Mouse (Mus musculus): ENCODE results near the gene Ankrd33b. TPM values are rescaled to one million over a fixed set of nuclear protein-coding genes. Genes with fewer than 3 reads are reported as not detected.

Gene Ankrd33b
- polyA plus RNA-seq, 1 experiment = 4.0 TPM

GRCm38 (mm10) chr15:31312001-31312400, 55.5 kb downstream of the Ankrd33b start:
- Histone ChIP-seq H3K4me1 (ENCODE audit: control insufficient read depth, insufficient read depth, low read length) (no peaks in the 10 kb centered on the region), H3K27ac (ENCODE audit: insufficient read depth, low read length) (no peak overlapping the region), H3K27me3 (ENCODE audit: control insufficient read depth, insufficient read depth, low read length) (no peaks in the 10 kb centered on the region), H3K4me3 (replicated peaks; ENCODE audit: insufficient read depth, low read depth, low read length) (no peak overlapping the region)
- TF ChIP-seq CTCF (IDR thresholded peaks at IDR 0.05; ENCODE audit: borderline replicate concordance, insufficient read depth, low read depth, low read length) (no peak), POLR2A (IDR thresholded peaks at IDR 0.05; ENCODE audit: borderline replicate concordance, insufficient read depth, low read length) (no peak)
- DNase-seq = no peak
- 74% methylated on average over 2 of the region's 2 CpGs for WGBS

- WGBS = 68% methylated on average over 15 of the region's 15 CpGs
- Histone ChIP-seq H3K4me1 (ENCODE audit: control insufficient read depth, insufficient read depth, low read length) (no peaks in the 10 kb centered on the region), H3K27ac (ENCODE audit: insufficient read depth, low read length) (no peak overlapping the region), H3K4me3 (replicated peaks; ENCODE audit: insufficient read depth, low read depth, low read length) (no peak overlapping the region), H3K27me3 (ENCODE audit: control insufficient read depth, insufficient read depth, low read length) (no peaks in the 10 kb centered on the region)
- DNase-seq = no peak
- no peak for TF ChIP-seq CTCF (IDR thresholded peaks at IDR 0.05; ENCODE audit: borderline replicate concordance, insufficient read depth, low read depth, low read length)
- TF ChIP-seq POLR2A (IDR thresholded peaks at IDR 0.05; ENCODE audit: borderline replicate concordance, insufficient read depth, low read length) = no peak
Observed at GRCm38 (mm10) chr15:31309526-31309925, 58.0 kb downstream of the Ankrd33b start.

GRCm38 (mm10) chr15:31306726-31307125, 60.8 kb downstream of the Ankrd33b start:
- DNase-seq = no peak
- TF ChIP-seq POLR2A (IDR thresholded peaks at IDR 0.05; ENCODE audit: borderline replicate concordance, insufficient read depth, low read length) (no peak), CTCF (IDR thresholded peaks at IDR 0.05; ENCODE audit: borderline replicate concordance, insufficient read depth, low read depth, low read length) (no peak)
- WGBS = 74% methylated on average over 4 of the region's 4 CpGs
- H3K4me1 ChIP-seq (ENCODE audit: control insufficient read depth, insufficient read depth, low read length) = no peaks in the 10 kb centered on the region
- H3K27me3 ChIP-seq (ENCODE audit: control insufficient read depth, insufficient read depth, low read length) = no peaks in the 10 kb centered on the region
- no peak overlapping the region for H3K27ac ChIP-seq (ENCODE audit: insufficient read depth, low read length)
- H3K4me3 ChIP-seq (replicated peaks; ENCODE audit: insufficient read depth, low read depth, low read length) = no peak overlapping the region

GRCm38 (mm10) chr15:31305181-31305580, 62.3 kb downstream of the Ankrd33b start:
- Histone ChIP-seq H3K4me3 (replicated peaks; ENCODE audit: insufficient read depth, low read depth, low read length) (no peak overlapping the region), H3K4me1 (ENCODE audit: control insufficient read depth, insufficient read depth, low read length) (no peaks in the 10 kb centered on the region), H3K27me3 (ENCODE audit: control insufficient read depth, insufficient read depth, low read length) (no peaks in the 10 kb centered on the region), H3K27ac (ENCODE audit: insufficient read depth, low read length) (no peak overlapping the region)
- no peak for DNase-seq
- no peak for TF ChIP-seq POLR2A (IDR thresholded peaks at IDR 0.05; ENCODE audit: borderline replicate concordance, insufficient read depth, low read length)
- no peak for TF ChIP-seq CTCF (IDR thresholded peaks at IDR 0.05; ENCODE audit: borderline replicate concordance, insufficient read depth, low read depth, low read length)
- 36% methylated on average over 6 of the region's 6 CpGs for WGBS

- no peak for DNase-seq
- TF ChIP-seq POLR2A (IDR thresholded peaks at IDR 0.05; ENCODE audit: borderline replicate concordance, insufficient read depth, low read length) (no peak), CTCF (IDR thresholded peaks at IDR 0.05; ENCODE audit: borderline replicate concordance, insufficient read depth, low read depth, low read length) (no peak)
- H3K4me1 ChIP-seq (ENCODE audit: control insufficient read depth, insufficient read depth, low read length) = no peaks in the 10 kb centered on the region
- WGBS = 80% methylated on average over 3 of the region's 3 CpGs
- H3K27ac ChIP-seq (ENCODE audit: insufficient read depth, low read length) = no peak overlapping the region
- H3K27me3 ChIP-seq (ENCODE audit: control insufficient read depth, insufficient read depth, low read length) = no peaks in the 10 kb centered on the region
- no peak overlapping the region for H3K4me3 ChIP-seq (replicated peaks; ENCODE audit: insufficient read depth, low read depth, low read length)
Observed at GRCm38 (mm10) chr15:31304302-31304701, 63.2 kb downstream of the Ankrd33b start.

- DNase-seq = no peak
- H3K27me3 ChIP-seq (ENCODE audit: control insufficient read depth, insufficient read depth, low read length) = no peaks in the 10 kb centered on the region
- no peak for TF ChIP-seq CTCF (IDR thresholded peaks at IDR 0.05; ENCODE audit: borderline replicate concordance, insufficient read depth, low read depth, low read length)
- TF ChIP-seq POLR2A (IDR thresholded peaks at IDR 0.05; ENCODE audit: borderline replicate concordance, insufficient read depth, low read length) = no peak
- H3K4me1 ChIP-seq (ENCODE audit: control insufficient read depth, insufficient read depth, low read length) = no peaks in the 10 kb centered on the region; the same call in 1 of the 2 replicates
- 66% methylated on average over 12 of the region's 12 CpGs for WGBS
- no peak overlapping the region for H3K27ac ChIP-seq (ENCODE audit: insufficient read depth, low read length)
- H3K4me3 ChIP-seq (replicated peaks; ENCODE audit: insufficient read depth, low read depth, low read length) = no peak overlapping the region
Observed at GRCm38 (mm10) chr15:31302293-31302990, 65.1 kb downstream of the Ankrd33b start.

GRCm38 (mm10) chr15:31299258-31299917, 68.1 kb downstream of the Ankrd33b start:
- no peak for DNase-seq
- TF ChIP-seq POLR2A (IDR thresholded peaks at IDR 0.05; ENCODE audit: borderline replicate concordance, insufficient read depth, low read length) (no peak), CTCF (IDR thresholded peaks at IDR 0.05; ENCODE audit: borderline replicate concordance, insufficient read depth, low read depth, low read length) (no peak)
- Histone ChIP-seq H3K4me3 (replicated peaks; ENCODE audit: insufficient read depth, low read depth, low read length) (no peak overlapping the region), H3K27me3 (ENCODE audit: control insufficient read depth, insufficient read depth, low read length) (no peaks in the 10 kb centered on the region), H3K27ac (ENCODE audit: insufficient read depth, low read length) (no peak overlapping the region), H3K4me1 (ENCODE audit: control insufficient read depth, insufficient read depth, low read length) (no peaks in the 10 kb centered on the region; the same call in 1 of the 2 replicates)
- 67% methylated on average over 6 of the region's 6 CpGs for WGBS

GRCm38 (mm10) chr15:31297777-31298137, 69.8 kb downstream of the Ankrd33b start:
- Histone ChIP-seq H3K27ac (ENCODE audit: insufficient read depth, low read length) (no peak overlapping the region), H3K4me1 (ENCODE audit: control insufficient read depth, insufficient read depth, low read length) (no peaks in the 10 kb centered on the region; the same call in 1 of the 2 replicates), H3K4me3 (replicated peaks; ENCODE audit: insufficient read depth, low read depth, low read length) (no peak overlapping the region), H3K27me3 (ENCODE audit: control insufficient read depth, insufficient read depth, low read length) (no peaks in the 10 kb centered on the region)
- WGBS = 20% methylated on average over 13 of the region's 13 CpGs
- TF ChIP-seq POLR2A (IDR thresholded peaks at IDR 0.05; ENCODE audit: borderline replicate concordance, insufficient read depth, low read length) (no peak), CTCF (IDR thresholded peaks at IDR 0.05; ENCODE audit: borderline replicate concordance, insufficient read depth, low read depth, low read length) (no peak)
- no peak for DNase-seq

All from cerebellum, adult 2 months (tissue).